Mouse (Mus musculus): Measurements from ENCODE around the gene Crygs.
"Not testable (repeated sequence)": the region's sequence is repeated elsewhere in the genome, so short reads cannot be mapped to it uniquely, and the experiment has no call there.

Gene Crygs

GRCm38 (mm10) chr16:22791235-22791634 lies 20.1 kb downstream of the Crygs start:
- ATAC-seq (ENCODE audit: insufficient number of reproducible peaks, low FRiP score, low TSS enrichment) = peak; percentile 49; the same call in 1 of the 2 replicates

GRCm38 (mm10) chr16:22789908-22790367 lies 21.4 kb downstream of the Crygs start:
- peak; percentile 45; the same call in 1 of the 2 replicates for ATAC-seq (ENCODE audit: insufficient number of reproducible peaks, low FRiP score, low TSS enrichment)

DNA sequence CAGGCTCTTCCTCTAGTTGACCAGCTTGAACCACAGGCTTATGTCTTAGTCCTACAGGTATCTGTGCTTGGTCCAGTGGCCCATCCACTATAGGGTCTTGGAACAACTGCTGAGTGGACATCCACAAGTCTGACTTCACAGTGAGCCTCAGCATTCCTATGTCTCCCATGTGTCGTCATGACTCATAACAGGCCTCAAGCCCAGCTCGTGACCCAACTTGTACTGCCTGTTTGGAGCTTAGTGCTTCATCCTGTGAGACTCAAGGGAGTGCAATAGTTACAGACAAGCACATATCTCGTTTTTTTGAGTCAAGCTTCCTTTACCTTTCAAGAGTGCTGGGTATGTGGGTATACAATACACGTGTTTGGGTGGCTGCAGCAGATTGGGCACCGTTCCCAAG lies 28.7 kb downstream of the Crygs start:
- no peak for ATAC-seq (ENCODE audit: insufficient number of reproducible peaks, low FRiP score, low TSS enrichment)

DNA sequence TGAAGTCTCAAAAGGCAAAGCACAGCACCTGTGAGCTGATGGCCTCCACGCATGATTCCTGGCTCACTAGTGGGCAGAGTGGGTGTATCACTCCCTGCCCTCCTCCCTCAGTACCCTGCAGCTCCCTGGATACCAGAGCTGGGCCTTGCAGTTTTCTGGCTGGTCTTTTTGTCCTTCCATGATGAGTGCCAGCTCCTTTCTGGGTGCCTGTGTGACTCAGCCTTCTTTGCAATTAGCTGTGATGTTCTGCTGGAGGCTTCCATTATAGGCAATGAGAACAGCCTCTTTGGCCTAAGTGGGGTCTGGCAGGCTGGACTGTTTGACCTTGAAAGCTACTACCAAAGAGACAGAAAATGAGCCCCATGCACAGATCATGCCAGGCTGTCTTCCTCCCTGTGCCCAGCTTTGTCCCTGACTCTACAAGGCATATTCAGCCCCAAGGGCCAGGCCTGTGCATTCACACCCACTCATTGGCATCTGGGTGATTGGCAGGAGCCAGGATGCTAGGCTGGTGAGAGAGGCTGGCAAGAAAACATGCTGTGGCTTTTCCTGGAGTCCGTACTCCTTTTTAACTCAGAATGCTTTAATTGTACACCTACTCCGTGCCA lies 32.0 kb downstream of the Crygs start:
- ATAC-seq (ENCODE audit: insufficient number of reproducible peaks, low FRiP score, low TSS enrichment) = peak; percentile 71

DNA sequence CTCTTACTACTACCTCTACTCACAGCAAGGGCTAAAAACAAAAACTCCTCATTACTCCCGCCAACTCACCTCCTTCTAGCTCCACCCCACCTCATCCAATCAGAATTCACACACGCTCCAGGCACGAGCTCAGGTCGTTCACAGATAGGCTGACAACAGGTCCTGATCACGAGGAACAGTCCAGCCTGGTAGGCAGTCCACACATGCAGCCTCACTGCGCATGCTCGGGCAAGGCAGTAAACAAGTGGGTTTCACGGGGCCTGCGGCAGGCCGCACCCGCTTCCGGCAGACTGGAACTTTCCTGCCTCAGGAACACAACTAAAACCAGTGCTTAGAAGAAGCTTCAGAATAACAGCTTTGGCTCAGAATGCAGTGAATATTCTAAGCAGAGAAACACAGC lies 33.1 kb downstream of the Crygs start:
- not testable (repeated sequence) for ATAC-seq (ENCODE audit: insufficient number of reproducible peaks, low FRiP score, low TSS enrichment)

DNA sequence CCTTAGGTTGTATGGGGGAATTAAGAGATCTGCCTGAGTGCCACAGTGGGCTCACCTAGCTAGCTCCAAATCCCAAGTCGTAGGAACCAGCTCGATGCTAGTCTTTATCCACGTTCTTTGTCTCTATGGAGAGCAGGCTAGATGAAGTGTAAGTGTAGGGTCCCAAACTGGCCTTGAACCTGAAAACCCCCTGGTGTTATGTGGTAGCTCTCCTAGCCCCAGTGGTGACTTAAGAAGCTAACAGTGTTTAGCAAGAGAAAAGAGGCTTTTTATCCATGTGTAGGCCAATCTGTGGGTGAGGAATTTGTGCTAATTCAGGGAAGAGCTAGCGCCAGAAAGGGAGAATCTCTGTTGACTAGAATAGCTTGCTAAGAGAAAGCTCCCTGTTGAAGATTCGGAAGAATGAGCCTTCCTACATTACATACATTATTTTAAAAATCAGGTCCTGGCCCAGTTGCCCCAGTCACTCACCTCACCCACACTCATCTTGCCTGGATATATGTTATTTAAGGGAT lies 35.8 kb downstream of the Crygs start:
- no peak for ATAC-seq (ENCODE audit: insufficient number of reproducible peaks, low FRiP score, low TSS enrichment)

DNA sequence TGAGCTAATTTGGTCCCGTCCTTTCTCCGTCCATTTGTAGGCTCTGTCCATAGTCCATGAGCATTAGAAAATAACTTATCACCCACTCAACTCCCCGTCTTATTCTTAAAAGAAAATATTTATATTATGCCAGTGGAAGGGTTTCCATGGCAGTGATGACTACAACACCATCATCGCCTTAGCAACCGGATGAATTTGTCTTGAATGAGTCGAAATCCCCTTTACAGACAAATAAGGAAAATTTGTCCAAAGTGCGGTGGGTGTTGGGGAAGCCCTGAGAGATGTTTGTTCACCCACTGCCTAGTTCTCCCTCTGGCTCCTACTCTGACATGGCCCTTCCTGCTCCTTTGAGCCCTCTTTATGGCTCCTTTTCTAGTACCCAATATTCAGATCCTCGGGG lies 42.7 kb downstream of the Crygs start:
- no peak for ATAC-seq (ENCODE audit: insufficient number of reproducible peaks, low FRiP score, low TSS enrichment)

DNA sequence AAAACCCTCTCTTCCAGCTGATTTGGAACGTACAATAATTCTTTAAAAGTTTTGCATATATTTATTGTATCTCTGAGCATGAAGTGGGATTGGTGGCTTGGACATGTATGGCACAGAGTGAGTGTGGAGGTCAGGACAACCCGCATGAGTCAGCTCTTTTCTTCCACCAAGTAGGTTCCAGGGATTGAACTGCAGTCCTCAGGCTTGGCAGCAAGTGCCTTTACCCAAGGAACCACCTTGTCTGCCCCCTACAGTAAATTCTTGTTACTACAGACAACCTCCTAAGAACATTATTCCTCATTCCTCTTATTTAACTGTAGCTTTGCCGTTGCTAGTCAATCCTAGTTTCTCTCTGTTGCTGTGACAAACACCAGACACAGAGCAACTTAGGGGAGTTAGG lies 44.0 kb downstream of the Crygs start:
- ATAC-seq (ENCODE audit: insufficient number of reproducible peaks, low FRiP score, low TSS enrichment) = no peak

DNA sequence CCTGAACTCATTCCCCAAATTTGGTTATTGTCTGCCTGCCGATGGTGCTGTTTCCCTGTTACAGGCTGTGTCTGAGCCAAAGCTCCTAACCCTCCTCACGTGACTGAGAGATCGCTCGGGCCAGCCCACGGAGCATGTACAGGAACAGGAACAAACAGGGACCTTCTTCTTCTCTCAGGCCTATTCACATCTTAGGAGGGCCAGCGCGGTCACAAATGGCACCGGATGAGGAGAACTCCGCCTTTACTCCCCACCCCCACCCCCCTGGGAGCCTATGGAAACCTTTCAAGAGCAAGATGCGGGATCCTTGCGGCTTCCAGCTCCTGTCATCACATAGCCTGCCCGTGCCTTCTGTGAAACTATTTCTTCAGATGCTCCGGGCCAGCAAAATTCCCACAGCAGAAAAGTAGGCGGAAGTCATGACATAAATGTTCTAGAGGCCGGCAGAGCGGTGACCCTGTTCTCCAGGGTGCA lies 44.6 kb downstream of the Crygs start:
- peak; percentile 80 for ATAC-seq (ENCODE audit: insufficient number of reproducible peaks, low FRiP score, low TSS enrichment)

- no peak for ATAC-seq (ENCODE audit: insufficient number of reproducible peaks, low FRiP score, low TSS enrichment)
Measured at GRCm38 (mm10) chr16:22765531-22765930, 45.8 kb downstream of the Crygs start.
